Mouse (Mus musculus) brain, adult 2 months (tissue): ENCODE data around the gene Dmac1.
"Not testable (repeated sequence)": the region's sequence is repeated elsewhere in the genome, so short reads cannot be mapped to it uniquely, and the experiment has no call there.

ENCODE experiments used
- DNase-seq: peaks from one replicate; pipeline ENCODE4 v3.0.0; 2011; ENCODE audit warnings: low read depth, low spot score

The Dmac1 gene

DNA sequence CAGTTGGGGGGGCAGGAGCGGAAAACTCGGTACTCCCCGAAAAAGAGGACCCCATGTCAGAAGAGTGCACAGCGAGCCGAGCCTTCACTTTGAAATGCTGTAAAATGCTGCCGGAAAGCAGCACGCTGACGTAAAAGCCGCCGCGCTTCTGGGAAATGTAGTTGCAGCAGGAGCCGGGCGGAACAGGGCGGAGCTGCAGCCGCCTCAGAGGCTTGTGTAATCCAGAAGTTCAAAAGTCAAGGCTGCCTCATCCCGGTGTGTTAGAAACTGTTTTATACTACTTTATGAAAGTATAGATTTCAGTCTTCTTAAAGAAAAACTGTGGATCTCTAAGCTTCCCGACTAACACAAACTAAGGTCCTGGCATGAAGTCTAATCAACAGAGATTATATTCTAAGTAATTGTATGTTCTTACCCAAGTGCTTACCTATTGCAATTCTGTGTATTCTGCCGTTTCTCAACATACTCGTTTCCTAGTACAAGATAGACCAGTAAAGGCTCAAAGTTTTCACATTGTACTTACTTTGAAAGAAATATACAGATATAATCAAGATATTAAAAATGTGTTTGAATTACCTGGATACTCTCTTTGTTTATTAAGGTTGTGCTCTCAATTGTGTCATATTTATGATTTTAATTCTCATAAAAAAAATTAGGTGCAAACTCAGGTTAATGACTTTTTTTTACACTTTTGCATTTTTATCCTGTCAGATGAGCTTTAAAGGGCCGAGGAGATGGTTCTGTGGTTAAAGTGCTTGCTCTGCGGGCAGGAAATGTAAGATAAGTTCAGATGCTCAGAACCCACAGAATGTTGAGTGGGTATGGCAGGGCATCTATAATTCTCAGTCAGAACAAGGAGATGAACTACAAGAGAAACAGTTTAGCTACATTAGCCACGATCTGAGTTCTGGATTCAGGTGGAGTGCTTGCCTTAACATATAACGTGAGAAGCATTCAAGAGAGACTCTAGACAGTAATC, at the start of gene Dmac1:
Gene Dmac1, minus strand, starts transcription at position 109 of the 979 bp plus-strand sequence.
- peak; percentile 97 for DNase-seq

DNA sequence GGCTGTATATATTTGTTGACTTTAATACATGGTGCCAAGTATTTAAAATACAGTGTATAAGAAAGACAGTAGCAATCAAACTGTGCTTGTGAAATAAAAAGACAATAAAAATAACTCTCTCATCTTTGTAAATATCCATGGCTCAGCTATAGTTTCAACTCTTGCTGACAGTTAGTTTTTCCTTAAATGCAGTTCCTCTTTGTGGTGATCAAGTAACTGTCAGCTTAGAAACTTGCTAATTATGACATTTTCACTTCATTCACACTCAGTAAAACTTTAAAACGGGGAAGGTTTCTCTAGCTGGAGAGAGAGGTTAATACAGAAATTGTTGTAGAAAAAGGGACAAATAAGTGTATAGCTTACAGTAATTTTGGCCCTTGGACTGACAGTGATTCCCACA, 37.3 kb upstream of the Dmac1 start:
- no peak for DNase-seq

DNA sequence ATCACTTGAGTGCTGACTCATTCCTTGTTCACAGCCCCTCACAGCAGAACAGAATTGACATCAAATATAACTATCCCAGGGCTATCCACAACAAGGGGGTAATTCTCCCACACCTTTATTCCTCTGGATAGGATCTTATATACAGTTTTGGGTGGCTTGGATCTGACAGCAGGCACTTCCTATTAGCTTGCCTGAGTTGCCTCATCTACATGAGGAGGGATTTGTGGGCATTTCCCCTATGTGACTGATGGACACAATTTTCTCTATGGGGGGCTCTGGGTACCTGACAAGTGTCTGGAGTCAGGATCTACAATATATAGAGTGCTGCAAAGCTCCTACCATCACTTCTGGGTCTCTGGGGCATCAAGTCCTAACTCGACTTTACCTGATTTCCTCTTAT, 36.9 kb upstream of the Dmac1 start:
- no peak for DNase-seq

DNA sequence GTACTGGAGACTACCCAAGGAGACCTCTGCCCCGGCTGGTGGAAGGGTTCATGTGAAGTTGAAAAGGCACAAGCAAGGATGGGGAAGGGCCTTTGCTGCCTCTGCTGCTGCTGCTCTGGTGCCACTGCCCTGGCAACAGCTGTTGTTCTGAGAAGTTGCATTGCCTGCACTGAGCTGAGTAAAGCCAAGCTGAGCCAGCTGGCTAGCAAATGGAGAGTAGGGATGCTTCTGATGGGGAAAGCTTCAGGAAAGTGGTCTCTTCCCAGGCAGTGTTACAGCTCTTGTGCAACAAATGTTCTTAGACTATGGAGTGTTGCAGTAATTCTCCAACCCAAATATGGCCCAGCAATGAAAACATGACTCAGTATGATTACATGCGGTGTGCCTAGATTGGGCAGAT, 33.8 kb upstream of the Dmac1 start:
- DNase-seq = no peak

DNA sequence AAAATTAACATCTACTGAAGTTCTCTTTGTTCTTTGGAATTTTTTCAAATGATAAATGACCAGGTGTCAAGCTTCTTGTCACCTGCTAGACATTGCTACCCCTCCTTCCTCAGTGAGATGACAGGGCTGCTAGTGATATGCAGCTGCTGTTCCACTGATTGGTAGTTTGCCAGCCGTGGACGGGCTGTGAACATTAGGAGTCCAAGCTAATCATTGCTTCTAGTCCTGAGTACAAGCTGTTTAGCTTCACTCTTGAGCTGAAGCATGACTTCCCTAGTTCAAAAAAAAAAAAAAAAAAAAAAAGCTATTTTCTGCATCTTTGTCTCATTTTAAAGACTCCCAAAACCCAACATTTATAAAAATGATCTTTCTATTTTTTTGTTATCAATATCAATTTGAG, 33.2 kb upstream of the Dmac1 start:
- DNase-seq = no peak

DNA sequence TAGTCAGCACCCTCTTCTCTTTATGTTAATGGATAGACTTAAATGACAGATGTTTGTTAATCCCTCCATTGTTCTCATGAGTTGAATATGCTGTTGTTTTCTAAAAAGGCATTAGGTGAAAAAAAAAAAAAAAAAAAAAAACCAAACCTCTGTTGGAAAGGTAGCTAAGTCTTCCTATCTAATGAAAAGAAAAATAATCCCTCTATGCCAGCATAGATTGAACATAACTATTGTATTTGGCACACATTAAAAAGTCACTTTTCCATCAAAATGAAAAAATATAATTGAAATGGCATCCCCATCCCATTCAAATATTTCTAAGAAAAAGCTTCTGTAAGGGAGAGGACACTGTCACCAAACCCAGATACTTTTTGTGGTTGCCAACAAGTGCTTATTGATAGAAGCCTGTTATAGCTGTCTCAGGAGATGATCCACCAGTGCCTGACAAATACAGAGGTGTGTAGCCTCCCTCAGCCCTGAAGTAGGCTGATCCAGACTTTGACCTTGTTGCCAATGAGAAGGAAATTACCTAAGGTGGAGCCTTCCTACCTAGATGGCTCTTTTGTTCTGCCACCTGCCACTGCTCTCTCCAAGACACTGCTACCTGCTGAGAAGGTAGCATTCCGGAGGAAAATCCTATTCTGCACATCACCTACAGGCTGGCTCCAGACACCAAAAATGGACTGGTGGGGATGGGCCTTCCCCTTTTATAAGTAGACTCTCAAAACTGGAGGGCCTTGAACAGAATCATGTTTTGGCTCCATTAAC, 22.3 kb upstream of the Dmac1 start:
- no peak for DNase-seq

DNA sequence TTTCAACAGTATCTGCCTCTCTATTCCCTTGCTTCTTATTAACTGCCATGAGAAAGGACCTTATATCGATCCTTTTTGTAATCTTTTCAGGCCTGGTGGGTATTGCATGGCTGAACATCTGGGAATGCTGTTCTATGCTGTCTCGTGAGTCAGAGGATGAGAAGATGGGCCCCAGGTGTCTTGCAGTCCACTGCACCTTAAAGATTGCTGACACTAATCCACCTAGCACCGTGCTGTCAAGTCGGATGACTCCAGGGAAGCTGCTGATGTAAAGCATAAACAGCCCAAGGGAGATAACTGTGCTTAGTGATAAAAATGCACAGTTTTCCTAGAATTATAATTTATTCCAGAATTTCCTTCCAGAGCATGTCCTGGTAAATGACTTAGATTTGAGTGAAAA, 14.2 kb upstream of the Dmac1 start:
- peak; percentile 8 for DNase-seq

DNA sequence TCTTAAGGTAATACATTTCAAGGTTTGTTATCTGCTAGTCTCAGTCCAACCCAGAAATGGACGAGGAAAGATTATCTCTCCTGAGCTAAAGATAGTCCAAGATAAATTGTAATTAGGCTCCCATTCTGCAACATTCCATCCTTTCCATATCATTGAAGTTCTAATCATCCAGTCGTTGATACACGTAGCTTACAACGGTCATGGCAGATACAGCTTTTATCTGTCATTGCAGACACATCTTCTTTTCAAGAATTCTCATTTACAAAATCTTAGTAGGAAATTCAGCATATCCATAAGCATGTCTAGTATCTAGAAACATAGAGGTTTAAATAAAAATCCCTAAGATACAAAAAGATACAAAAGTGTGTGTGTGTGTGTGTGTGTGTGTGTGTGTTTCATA, 13.0 kb upstream of the Dmac1 start:
- no peak for DNase-seq

DNA sequence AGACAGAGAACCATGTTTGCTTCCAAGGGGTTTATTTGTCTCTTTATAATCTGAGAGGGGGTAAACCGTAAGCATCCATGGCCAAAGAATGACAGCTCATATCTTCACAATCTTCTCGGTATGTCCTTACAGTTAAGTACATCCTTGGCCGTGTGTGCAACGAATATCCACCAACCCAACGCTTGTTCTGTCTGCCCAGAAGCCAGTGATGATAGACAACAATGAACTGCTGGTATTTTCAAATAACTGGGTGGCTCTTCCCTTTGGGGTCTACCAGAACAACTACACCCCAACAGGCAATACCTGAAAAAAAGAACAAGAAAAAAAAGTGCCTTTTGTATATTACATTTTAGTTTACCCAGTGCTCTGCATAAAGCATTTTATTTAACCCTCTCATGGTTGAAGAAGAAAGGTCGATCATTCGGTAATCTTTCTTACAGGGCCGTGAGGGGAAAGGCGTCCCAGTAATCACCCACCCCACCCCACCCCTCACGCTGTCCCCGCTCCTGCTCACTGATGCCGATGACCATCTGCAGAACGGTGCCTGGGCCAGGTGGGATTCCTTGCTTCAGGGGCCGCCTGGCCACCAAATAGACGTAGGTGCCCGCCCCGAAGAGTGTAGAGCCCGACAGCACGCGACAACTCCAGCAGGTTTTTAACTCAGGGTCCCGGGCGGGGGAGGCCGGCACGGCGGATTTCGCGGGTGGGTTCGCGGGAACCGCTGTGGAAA, 473 bp downstream of the Dmac1 start:
- DNase-seq = peak; percentile 16

DNA sequence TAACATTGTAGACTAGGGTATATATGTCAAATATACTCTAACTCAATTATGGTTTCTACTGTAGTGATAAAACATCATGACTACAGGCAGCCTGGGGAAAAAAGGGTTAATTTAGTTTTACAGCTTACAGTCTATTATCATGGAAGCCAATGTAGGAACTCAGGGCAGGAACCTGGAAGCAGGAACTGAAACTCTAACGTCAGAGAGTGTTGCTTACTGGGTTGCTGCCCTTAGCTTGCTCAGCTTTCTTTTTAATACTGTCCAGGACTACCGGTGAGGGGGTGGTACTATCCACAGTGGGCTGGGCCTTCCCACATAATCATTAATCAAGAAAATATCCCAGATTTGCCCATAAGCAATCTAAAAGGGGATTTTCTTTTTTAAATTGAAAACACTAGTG, 2.4 kb downstream of the Dmac1 start:
- DNase-seq = no peak

DNA sequence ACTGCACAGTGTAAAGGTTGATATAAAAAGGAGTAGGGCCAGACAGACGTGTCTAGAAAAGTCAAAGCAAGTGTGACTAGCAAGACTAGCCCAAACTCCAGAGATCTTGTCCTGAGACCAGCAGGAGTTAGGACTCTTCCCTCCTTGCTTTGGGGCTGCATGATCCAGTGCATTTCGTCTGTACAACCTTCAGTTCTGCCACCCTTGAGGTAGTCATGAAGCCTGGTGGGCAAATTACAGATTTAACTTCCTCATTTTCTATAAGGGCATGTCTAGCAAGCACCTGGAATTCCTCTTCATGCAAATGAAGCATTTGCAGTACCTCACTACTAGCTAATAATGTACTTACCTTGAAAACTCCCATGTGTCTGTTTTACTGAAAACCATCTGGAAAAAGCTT, 10.2 kb downstream of the Dmac1 start:
- no peak for DNase-seq

DNA sequence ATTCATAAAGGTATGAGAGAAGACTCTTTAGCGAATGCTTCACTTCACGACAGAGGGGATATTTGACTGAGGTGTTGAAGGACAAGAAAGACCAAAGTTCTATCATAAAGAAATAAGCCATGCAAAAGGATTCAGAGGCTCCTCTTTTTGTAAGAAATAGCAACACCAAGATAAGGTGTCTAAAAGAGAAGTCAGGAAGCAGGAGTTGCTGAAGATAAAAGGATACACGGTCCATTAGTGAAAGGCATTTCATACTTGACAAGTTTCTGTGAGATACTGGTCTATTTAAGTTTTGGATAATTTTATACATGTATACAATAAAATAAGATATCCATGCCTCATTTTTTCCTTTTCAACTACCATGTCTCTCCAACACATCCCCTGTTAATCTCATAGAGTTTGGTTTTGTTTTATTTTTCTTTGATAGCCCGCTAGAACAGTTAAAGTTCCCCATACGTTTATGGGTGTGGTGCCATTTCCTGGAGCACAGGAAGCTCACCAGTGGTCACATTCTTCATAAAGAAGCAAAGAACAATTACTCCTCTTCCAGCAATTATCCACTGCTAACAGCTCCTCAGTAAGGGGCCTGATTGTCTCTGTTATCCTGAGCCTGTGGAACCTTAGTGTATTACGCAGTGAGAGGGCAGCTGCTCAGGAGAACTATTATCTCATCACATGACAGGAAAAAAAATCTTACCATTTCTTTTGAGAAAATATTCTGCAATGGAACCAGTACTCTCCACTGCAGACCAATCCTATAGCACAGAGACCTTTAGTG, 11.1 kb downstream of the Dmac1 start:
- DNase-seq = no peak

DNA sequence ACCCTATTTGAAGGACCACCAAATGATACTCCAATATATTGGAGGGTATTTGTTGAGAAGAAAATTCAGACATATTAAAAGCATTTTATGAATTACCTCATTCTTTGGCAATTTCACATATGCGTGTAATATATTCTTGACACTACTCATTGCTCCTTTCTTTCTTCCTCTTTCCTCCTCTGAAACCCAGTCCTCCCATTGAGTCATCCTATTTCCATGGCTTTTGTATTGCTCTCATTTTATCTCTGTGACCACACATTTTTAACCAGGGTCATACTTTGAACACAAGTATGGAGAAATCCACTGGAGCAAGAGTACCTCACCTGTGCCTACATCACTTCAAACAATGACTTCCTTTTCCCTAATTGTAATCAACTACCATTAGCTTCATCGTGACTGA, 13.9 kb downstream of the Dmac1 start:
- DNase-seq = no peak

DNA sequence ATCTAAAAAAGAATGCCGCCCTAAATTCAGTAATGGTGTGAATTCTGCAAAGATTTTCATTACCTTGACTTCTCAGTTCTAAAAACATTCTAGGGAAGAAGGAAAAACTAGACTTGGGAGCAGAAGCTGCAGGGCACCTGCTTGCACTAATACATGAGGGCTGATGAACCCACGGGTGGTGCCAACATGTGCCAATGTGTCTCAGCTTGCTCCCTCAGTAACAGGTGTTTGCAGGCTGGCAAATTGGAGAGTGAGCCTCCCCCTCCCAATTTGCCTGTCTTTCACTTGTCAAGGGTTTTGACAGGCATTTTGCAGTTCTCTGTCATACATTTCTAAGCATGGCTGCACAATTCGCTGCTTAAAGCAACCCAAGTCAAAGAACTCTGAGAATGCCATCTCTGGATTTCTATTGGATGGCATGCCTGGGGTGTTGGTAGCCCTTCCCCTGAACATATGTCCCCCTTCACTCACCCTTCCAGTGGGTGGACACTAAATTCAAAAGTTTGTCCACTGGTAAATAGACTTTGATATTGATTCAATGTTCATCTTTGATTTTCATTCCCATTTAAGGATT, 14.5 kb downstream of the Dmac1 start:
- DNase-seq = peak; percentile 65

DNA sequence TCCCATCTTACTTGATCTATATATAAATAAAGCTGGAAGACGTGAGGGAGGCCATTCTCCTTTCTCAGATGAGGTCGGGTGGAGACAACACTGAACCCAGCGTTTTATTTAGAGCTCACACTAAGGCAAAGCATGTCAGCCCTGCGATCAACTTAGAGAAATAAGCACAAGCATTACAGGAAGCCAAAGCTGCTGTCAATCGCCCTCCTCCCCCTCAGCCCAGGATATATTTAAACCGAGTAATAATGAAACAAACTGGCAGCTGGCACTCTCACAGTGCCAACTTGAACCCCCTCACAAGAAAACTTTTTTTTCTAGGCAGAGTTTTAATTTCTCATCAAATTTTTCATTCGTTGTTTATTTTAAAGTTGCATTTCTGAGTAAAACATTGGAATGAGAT, 15.7 kb downstream of the Dmac1 start:
- DNase-seq = peak; percentile 67

DNA sequence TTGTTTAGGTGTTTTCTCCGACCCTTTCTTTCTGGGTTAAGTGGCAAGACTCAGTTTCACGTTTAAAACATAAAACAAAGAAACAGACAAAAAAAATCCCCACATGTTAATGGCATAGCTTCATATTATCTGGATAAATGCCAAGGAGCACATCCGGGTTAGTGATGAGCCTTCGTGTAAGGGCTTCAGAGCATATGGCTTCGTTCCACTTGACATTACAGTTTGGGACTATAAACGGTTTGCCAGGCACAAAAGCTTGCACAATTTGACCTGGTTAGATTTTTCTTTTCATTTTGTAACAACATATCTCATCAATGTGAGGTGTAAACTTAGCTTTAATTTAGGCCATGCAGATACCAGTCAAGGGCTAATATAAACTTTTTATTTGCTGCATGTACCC, 17.9 kb downstream of the Dmac1 start:
- DNase-seq = no peak

DNA sequence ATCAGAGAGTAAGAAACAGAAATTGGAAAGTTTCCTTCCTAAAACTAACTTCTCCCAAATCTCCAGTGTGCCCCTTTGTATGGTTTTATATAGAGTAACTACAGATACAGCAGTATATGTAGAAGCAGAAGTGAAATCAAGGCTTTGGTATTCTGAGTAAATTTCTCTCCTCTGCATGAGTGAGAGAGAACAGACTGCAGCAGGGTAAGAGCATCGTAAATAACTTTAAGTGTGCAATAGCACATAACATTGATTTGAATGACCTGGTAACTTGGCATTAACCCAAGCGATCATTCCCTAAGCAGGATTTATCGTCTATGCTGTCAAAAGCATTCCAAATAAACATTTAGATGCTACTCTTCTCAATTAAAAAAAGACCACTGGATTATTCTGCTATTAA, 18.7 kb downstream of the Dmac1 start:
- no peak for DNase-seq

DNA sequence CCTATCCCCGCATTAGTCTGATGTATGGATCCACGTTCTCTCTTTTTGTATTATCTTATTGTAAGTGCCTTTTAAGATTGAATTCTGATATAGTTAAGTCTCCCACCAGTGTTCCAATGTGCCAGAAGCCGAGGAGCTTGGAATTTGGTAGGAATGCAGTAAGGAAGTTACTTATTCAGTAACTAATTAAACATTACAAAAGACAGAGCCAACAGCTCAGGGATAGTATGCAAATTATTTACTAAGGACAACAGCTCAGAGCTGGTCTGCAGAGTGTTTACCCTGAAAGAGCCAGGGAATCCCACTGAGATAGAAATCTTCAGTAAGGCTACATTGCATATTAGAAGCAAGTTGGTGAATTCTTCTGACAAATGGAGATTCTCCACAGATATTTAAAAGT, 43.5 kb downstream of the Dmac1 start:
- DNase-seq = not testable (repeated sequence)
